Mouse (Mus musculus) liver, postnatal 0 days (tissue): ENCODE measurements around the gene Rnase11. TPM values are rescaled to one million over a fixed set of nuclear protein-coding genes. Genes with fewer than 3 reads are reported as not detected.

Experiments
- ATAC-seq: fragments of 200-750 bp; cut with Nextera tagmentation; 2 replicates; pipeline ENCODE4 v1.8.0; 2017; ENCODE audit warnings: mild to moderate bottlenecking, moderate library complexity
- DNase-seq: peaks from one replicate; pipeline ENCODE4 v3.0.0-alpha.2; 2016
- H3K27ac ChIP-seq: fragments of 300-500 bp; sonication (generic); 2 replicates; pipeline ENCODE4 v1.5.1; 2014; ENCODE audit warnings: antibody characterized with exemption, moderate library complexity, mild to moderate bottlenecking, low read depth
- H3K27me3 ChIP-seq: fragments of 300-500 bp; sonication (generic); 2 replicates; pipeline ENCODE4 v1.6.1; 2014; ENCODE audit warnings: low read length, control low read depth, mixed read lengths; ENCODE audit not compliant: insufficient read depth
- H3K36me3 ChIP-seq: fragments of 300-500 bp; sonication (generic); replicated peaks from 2 replicates; pipeline ENCODE4 v1.6.1; 2014; ENCODE audit warnings: mild to moderate bottlenecking, control low read depth, low read length, moderate library complexity, mixed read lengths; ENCODE audit not compliant: insufficient read depth
- H3K4me1 ChIP-seq: fragments of 300-500 bp; sonication (generic); 2 replicates; pipeline ENCODE4 v1.6.1; 2014; ENCODE audit warnings: antibody characterized with exemption, mild to moderate bottlenecking, control low read depth; ENCODE audit not compliant: insufficient read depth
- H3K4me2 ChIP-seq: fragments of 300-500 bp; sonication (generic); 2 replicates; pipeline ENCODE4 v1.6.1; 2014; ENCODE audit warnings: low read depth, mild to moderate bottlenecking, low read length, moderate library complexity, mixed read lengths
- H3K4me3 ChIP-seq: fragments of 300-500 bp; sonication (generic); 2 replicates; pipeline ENCODE4 v1.5.1; 2014; ENCODE audit warnings: low read depth, low read length
- H3K9ac ChIP-seq: fragments of 300-500 bp; sonication (generic); replicated peaks from 2 replicates; pipeline ENCODE4 v1.6.1; 2014; ENCODE audit warnings: mild to moderate bottlenecking, moderate library complexity
- H3K9me3 ChIP-seq: fragments of 300-500 bp; sonication (generic); 2 replicates; pipeline ENCODE4 v1.6.1; 2016; ENCODE audit warnings: mild to moderate bottlenecking, control low read depth, low read length, mixed read lengths
- CTCF ChIP-seq: sonication (generic); IDR thresholded peaks from 2 replicates; pipeline ENCODE4 v1.5.1; 2016; ENCODE audit warnings: antibody characterized with exemption, low read depth
- EP300 ChIP-seq: IDR thresholded peaks from 2 replicates; pipeline ENCODE4 v1.6.1; 2016; ENCODE audit warnings: antibody characterized with exemption, low read depth, mild to moderate bottlenecking
- WGBS: fragments of 180-500 bp; shearing (Covaris S2); extraction: QIAGEN DNeasy Blood & Tissue Kit; methylation state at CpG from one replicate; pipeline ENCODE4 v1.1.7; 2014; ENCODE audit not compliant: insufficient replicate concordance; 5-methylcytosine and 5-hydroxymethylcytosine counted together
- polyA plus RNA-seq: library from polyadenylated mRNA; unstranded; fragments of >200 nt; fragmentation: Nextera tagmentation; extraction: Ambion mirVana; gene quantifications from 2 replicates; pipeline ENCODE4 v1.2.1, GENCODE M21; 2015

Rnase11 gene
- polyA plus RNA-seq, 1 experiment from 2014 or later = not detected

- H3K27ac ChIP-seq = no peak within 1 kb of the TSS
- ATAC-seq (no peak), DNase-seq (no peak)
- no peak within 1 kb of the TSS for H3K4me2 ChIP-seq
- H3K9me3 ChIP-seq = no peaks in the 10 kb centered on the region
- no peak within 1 kb of the TSS for H3K4me3 ChIP-seq
- H3K36me3 ChIP-seq = no peaks in the 10 kb centered on the region
- H3K27me3 ChIP-seq = no peaks in the 10 kb centered on the region
- no peaks in the 10 kb centered on the region for H3K4me1 ChIP-seq
- WGBS = 73% methylated on average over 6 of the region's 6 CpGs
- H3K9ac ChIP-seq = no peak within 1 kb of the TSS
- no peak for TF ChIP-seq CTCF
These were observed 8.2 kb downstream of the Rnase11 start, which contains the start of gene Rnase9 for GRCm38 (mm10) chr14:51041769-51042168. TSS of gene Rnase9 (minus strand) at chr14:51041869.

- H3K36me3 ChIP-seq = no peaks in the 10 kb centered on the region
- no peak overlapping the region for H3K4me3 ChIP-seq
- WGBS = 79% methylated on average over 4 of the region's 4 CpGs
- DNase-seq = no peak
- no peak for ATAC-seq
- H3K27me3 ChIP-seq = no peaks in the 10 kb centered on the region
- H3K27ac ChIP-seq = no peak overlapping the region
- no peaks in the 10 kb centered on the region for H3K9me3 ChIP-seq
- H3K9ac ChIP-seq = no peak overlapping the region
- no peaks in the 10 kb centered on the region for H3K4me1 ChIP-seq
- H3K4me2 ChIP-seq = no peak overlapping the region
- no peak for TF ChIP-seq EP300
- no peak for TF ChIP-seq CTCF
These were observed 13.7 kb downstream of the Rnase11 start for GRCm38 (mm10) chr14:51036214-51036613.

DNA sequence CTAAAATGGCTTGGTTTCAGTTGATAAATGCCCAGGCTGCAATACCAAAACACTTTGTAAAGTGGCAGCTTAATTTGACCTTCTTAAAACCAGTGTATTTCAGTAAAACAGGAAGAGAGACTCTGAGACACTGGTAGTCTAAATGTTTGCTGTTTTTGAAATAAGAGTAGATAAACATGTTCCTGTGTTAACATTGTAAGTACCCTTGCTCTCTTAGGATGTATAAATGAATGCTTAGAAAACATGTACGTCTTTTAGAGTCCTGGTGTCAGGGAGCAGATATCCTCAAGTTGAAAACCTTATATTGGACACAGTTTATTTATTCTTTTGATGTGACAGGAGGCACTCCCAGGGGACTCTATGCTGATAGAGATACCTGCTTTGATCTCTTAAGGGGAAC lies 14.8 kb downstream of the Rnase11 start:
- Histone ChIP-seq H3K27ac (no peak overlapping the region), H3K9me3 (no peaks in the 10 kb centered on the region), H3K4me3 (no peak overlapping the region), H3K36me3 (no peaks in the 10 kb centered on the region), H3K27me3 (no peaks in the 10 kb centered on the region), H3K4me2 (no peak overlapping the region), H3K9ac (no peak overlapping the region), H3K4me1 (no peaks in the 10 kb centered on the region)
- 61% methylated on average over 1 of the region's 1 CpGs for WGBS
- TF ChIP-seq EP300 = no peak
- TF ChIP-seq CTCF = no peak
- DNase-seq (no peak), ATAC-seq (no peak)

GRCm38 (mm10) chr14:51027387-51028155 lies 22.4 kb downstream of the Rnase11 start:
- no peaks in the 10 kb centered on the region for H3K27me3 ChIP-seq
- H3K4me1 ChIP-seq = no peaks in the 10 kb centered on the region
- ATAC-seq = no peak
- WGBS = 67% methylated on average over 3 of the region's 3 CpGs
- H3K9ac ChIP-seq = no peak overlapping the region
- no peak for TF ChIP-seq CTCF
- TF ChIP-seq EP300 = no peak
- no peak overlapping the region for H3K4me2 ChIP-seq
- H3K27ac ChIP-seq = no peak overlapping the region
- no peak overlapping the region for H3K4me3 ChIP-seq
- DNase-seq = no peak
- no peaks in the 10 kb centered on the region for H3K36me3 ChIP-seq
- no peaks in the 10 kb centered on the region for H3K9me3 ChIP-seq

- no peaks in the 10 kb centered on the region for H3K36me3 ChIP-seq
- peak; percentile 73 for DNase-seq
- WGBS = 33% methylated on average over 5 of the region's 5 CpGs
- no peaks in the 10 kb centered on the region for H3K4me1 ChIP-seq
- H3K4me2 ChIP-seq = no peak overlapping the region
- no peak overlapping the region for H3K9ac ChIP-seq
- TF ChIP-seq CTCF (peak; percentile 95), EP300 (no peak)
- no peaks in the 10 kb centered on the region for H3K27me3 ChIP-seq
- H3K4me3 ChIP-seq = no peak overlapping the region
- no peaks in the 10 kb centered on the region for H3K9me3 ChIP-seq
- ATAC-seq = peak; percentile 63
- no peak overlapping the region for H3K27ac ChIP-seq
These were observed 23.4 kb downstream of the Rnase11 start for GRCm38 (mm10) chr14:51026391-51027133.

GRCm38 (mm10) chr14:51024820-51025219 lies 25.1 kb downstream of the Rnase11 start:
- ATAC-seq = no peak
- peaks cover 2% of the 10 kb centered on the region; the same call in 1 of the 2 replicates for H3K9me3 ChIP-seq
- DNase-seq = no peak
- no peak overlapping the region for H3K4me3 ChIP-seq
- no peak overlapping the region for H3K27ac ChIP-seq
- H3K36me3 ChIP-seq = no peaks in the 10 kb centered on the region
- TF ChIP-seq CTCF (no peak), EP300 (no peak)
- no peak overlapping the region for H3K4me2 ChIP-seq
- H3K27me3 ChIP-seq = no peaks in the 10 kb centered on the region
- H3K9ac ChIP-seq = no peak overlapping the region
- 62% methylated on average over 1 of the region's 1 CpGs for WGBS
- no peaks in the 10 kb centered on the region for H3K4me1 ChIP-seq
